Mouse (Mus musculus) adrenal gland, postnatal 36 days (tissue): ENCODE results near the gene Stk4. TPM values are rescaled to one million over a fixed set of nuclear protein-coding genes. Genes with fewer than 3 reads are reported as not detected.

Experiments
- DNase-seq, 2 experiments: peaks; one replicate each; pipeline ENCODE4 v3.0.0; 2021; ENCODE audit warnings: mixed read lengths in 1 of 2
- total RNA-seq, 2 experiments: library from RNA; stranded (reverse); gene quantifications; 2 replicates each; pipeline ENCODE4 v1.2.3; 2021

Gene Stk4
- total RNA-seq, 2 experiments from 2014 or later, result 27.5 to 32.4 TPM

DNA sequence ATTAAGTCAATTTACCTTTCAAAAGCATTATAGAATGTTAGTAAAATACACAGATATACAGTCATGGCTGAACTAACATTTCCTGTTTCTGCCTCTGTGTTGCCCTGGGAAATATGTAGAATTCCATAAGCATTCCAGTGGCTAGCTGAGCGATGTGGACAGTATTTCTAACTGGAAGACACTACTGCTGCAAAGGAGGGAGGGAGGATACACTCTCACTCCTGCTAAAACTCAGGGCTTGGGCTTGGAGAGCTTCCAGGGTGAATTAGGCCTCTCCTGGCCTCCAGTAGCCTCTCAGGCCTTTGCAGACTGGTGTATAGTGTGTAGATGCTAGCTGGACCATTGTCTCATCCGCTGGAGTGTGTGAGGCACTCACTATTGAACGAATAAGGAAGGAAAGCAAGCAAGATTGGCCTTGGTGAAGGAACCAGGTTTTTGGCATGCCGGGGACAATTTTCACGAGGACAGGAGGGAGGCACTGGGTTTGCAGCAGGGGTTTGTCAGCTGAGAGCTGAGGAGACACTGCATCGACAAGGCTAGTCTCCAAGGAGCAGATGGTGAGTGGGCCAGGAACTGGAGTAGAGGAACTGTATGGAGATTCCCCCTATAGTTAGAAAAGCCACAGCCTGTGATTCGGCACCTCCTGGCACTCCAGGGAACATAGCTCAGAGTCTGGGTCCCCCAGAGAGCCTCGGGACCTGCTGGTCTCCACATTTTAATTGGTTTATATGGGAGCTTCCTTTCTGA, 104.7 kb downstream of the Stk4 start:
- DNase-seq, result no peak

DNA sequence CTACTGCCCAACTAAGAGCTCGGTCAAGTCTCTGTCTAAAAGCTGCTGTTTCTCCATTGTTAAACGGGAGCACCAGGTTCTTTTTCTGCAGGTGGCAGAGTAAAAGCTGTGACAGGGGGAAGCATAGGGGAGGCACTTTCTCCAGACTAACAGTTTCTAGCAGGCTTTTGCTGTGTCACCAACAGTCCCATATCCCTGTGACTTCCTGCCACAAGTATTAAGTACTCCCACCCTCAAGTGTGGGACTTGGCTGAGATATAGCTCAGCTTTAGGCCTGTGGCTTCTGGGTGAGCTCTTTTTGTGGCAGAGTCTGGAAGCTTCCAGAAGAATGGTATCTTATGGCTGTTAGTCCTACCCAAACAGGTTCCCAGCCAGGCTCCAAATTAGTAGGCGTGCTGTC, 105.7 kb downstream of the Stk4 start:
- DNase-seq, result no peak

DNA sequence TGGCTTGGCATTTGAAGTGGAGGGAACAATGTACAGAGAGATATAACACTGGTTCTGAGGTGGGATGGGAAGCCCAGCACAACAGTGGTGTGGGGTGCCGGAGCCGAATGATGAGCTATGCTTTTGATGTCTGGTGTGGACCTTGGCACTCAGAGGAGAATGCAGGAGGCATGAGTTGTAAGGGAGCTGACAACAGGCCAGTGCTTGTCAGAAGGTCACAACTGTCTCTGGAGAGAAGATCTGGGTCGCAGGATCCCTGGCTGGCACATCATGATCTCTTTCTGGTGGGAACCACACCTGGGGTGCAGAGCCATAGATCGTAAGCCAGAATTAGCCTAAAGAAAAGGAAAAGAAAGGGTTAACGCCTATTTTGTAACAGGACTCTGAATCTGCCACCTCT, 107.7 kb downstream of the Stk4 start:
- peak in 1 of 2 experiments; percentile 47 for DNase-seq

DNA sequence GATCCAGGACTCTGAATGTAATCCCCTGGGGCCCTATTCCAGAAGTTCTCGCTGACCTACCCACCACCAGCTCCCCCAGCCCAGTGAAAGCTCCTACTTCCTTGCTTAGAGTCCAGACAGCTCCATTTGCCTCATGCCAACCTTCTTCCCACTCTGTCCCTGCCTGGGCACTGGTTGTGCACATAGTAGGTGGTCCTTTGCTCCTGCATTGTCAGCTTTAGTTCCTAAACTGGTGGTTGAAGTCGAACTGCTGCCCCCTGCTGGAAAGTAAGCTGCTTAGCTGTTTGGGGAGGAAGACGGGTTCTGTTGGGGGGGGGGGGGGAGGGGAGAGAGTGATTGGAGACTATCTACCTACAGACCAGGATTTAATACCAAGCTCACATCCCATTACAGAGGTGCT, 110.0 kb downstream of the Stk4 start:
- peak; percentile 32 to 73 for DNase-seq

DNA sequence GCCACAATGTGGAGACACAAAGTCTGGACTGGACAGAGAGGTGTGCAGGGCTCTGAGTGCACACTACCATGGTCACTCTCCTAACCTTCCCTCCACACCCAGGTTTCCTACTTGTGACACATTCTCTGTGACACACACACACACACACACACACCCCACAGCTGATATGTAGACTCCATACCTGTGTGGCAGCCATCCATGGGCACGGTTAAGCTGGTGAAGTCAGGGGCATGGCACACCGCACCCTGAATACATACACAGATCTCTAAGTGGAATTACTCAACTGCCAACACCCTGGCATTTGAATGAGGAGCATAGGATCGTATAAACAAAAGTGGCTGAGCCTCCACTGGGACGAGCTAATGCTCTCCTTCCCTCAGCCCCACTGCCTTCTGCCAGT, 110.6 kb downstream of the Stk4 start:
- DNase-seq, result no peak

DNA sequence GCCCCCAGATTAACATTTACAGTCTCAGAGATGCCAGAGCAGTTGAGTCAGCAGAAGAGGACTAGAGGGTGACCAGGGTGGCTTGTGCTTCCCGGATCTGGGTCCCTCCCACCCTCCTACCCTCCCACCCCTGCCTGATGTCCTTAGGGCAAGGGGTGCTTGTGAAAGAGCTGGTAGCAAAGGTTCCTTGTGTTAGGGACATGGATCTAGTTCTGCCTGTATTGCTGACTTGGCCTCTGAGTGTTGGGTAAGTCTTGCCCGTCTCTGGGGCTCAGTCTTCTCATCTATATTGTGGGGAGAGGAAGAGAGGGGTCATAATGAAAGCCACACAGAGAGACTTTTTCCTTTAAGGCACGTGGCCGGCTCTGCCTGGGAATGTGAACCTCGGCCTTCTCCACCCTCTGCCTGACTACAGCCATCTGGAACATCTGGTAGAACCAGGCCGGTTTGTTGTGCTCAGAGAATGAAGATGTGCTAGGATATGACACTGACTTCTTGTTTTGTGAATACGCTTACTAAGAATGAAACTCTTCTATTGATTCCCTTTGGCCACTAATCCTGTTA, 112.7 kb downstream of the Stk4 start, which contains the start of gene Wfdc5:
Gene Wfdc5 (minus strand): TSS at position 51 of the 564 bp plus-strand sequence.
- DNase-seq, result no peak

DNA sequence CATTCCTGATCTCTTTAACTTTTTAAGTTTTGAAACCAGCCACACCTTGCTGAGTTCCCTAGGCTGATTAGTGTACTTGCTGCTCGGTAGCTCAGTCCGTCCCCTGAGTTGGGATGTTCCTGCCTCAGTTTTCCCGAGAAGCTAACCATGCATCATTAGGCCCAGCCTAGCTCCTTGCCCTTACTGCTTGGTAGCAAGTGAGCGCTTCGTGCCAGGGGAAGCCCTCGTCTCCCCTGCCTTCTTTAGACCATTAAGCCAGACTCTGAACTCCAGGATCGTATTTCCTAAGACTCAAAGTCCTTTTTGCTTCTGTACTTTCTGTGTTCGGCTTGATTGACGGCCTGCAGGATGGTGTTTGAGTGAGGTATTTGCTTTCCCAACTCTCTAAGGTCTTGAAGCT, 113.2 kb downstream of the Stk4 start:
- DNase-seq, result no peak

DNA sequence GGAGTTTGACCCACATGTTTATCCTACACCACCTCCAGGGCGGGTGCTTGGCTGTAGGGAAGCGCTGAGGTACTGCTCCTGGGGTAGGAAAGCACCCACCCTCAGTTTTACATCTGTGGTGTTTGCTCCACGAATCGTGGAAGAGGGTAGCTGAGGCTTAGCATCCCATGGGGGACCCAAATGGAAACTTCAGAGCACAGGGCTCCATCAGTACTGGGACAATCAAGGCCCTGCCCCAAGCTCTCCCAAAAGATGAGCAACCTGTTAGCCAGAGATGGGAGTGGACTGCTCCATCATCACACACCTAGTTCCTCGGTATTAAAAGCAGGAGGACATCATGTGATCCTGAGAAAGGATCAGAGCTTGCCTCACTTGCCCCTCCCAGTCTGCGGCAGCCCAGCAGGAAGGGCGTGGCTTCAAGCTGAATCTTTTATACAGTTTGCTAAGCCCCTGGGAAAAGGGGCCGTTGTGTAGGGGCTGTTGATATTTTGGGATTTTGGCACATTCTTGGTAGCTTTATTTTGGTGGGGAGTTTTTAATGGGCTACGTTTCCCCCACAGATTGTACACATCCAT, 114.1 kb downstream of the Stk4 start:
- no peak for DNase-seq

DNA sequence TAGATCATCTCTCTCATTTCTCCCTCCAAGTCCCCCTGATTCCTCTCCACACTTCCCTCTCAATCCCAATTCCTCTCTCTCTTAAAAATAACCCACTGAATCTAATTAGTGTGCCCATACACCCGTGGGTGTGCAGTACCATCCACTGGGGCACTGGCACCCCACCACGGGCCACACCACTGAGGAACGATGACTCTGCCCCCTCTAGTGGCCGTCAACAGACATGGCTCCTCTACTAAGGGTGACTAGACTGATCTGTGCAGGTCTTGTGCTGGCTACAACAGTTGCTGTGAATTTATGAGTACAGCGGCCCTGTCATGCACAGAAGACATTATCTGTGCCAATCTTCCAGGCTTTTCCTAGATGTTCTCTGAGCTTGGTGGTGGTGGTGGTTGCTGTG, 118.6 kb downstream of the Stk4 start:
- no peak for DNase-seq

DNA sequence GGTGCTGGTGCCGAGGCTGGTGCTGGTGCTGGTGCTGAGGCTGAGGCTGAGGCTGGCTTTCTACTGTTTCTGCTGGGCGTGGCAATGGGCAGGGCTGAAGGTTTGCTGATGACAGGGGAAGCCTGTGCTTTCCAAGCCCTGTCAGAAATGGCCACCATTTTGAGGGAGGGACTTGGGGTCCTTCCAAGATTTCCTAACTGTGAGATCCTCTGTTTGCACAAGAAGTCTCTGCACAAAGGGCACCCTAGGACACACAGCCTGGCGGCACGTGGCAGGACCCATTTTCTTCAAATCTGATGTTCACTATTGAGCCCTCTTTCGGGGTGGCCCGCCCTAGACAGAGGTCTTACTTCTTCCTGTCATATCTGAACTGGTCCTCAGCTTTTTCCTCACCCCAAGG, 120.5 kb downstream of the Stk4 start, which contains the start of gene Wfdc12:
Gene Wfdc12 (minus strand): TSS at position 33 of the 400 bp plus-strand sequence.
- DNase-seq, result no peak

DNA sequence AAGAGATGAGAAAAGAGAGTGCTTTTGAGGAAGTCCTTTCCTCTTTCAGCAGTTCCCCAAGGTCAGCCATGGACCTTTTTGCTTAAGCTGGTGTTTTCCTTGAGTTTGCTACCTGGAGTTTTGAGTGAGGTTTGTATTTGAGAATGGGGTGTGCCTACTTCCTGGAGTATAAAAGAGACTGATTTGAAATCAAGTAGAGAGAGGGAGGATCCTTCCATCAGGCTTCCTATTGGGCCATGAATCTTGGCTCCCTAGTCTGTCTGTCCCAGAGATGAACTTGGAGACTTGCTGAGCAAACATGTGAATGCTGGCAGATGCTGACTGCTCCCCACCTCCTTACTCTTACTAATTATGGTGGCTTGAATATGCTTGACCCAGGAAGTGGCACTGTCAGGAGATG, 122.2 kb downstream of the Stk4 start:
- no peak for DNase-seq

DNA sequence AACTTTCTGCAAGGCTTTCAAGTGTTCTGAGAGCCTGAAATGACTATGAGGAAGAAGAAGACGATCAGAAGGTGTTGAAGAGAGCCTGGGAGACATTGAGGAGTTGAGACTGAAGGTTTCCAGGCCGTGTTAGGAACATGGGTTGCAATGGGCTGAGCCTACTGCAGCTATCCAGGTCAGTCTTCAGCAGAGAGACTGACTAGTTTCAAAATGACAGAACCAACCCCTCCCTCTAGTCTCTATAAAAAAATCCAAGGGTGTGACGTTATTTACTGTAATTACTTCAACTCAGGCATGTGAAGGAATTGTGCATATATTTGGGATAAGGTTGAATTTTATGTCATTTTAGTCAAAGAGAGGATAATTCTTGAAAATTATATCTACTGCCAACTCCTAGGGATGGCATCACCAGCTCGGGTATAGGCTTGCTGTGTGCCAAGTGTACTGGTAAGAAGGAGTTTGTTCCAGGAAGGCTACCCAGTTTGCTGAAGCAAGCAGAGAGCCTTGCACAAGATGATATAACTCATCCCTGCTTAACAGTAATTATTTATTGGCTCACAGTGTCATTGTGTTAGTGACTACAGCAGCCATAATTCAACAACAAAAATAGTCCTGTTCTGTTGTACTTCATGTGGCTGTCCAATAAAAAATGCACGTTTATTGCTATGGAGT, 125.0 kb downstream of the Stk4 start:
- DNase-seq, result peak; percentile 43

DNA sequence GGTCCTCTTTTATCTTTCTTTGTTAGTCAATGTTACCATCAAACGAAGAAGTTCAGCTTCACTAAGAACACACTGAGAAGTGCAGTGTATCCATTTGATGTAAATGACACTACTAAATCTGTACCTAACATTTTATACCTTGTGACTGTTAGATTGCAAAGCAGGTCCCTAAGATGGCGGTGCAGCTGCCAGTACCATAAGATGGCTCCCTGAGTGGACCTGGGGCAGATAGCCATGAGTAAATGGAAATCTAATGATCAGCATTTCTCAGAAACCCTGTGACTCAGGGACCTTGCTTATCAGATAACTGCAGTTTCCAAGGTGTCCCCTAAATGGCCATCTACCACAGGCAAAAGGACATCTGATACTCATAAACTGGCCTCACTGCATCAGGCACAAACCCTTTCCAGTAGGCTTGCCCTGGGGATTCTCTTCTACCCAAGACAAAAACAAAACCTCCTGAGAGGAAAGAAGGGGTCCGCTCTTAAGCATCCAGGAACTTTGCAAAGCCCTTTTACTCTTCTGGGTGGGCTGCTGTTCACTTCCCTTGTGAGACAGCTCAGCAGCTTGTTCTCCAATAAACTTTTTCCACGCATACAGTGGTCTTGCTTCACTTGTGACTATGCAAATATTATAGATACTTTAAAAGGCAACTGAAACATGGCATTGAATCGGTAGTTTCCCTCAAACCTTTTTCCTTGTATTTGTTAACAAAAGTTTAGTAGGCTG, 126.0 kb downstream of the Stk4 start:
- peak; percentile 13 to 18 for DNase-seq

DNA sequence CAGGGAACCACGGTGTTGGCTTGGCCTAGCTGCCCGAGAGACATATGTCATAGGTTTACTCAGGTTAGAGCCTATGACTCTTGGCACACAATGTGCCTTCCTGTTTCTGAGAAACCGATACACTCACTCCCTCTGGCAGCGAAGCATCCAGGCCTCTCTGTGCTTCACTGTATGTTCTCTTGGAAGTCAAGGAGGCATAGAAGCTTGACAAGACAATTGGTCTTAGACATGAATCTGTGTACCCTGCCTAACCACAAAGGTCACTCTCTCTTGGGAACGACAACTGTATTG, 126.5 kb downstream of the Stk4 start:
- DNase-seq, result peak; percentile 26 to 45

DNA sequence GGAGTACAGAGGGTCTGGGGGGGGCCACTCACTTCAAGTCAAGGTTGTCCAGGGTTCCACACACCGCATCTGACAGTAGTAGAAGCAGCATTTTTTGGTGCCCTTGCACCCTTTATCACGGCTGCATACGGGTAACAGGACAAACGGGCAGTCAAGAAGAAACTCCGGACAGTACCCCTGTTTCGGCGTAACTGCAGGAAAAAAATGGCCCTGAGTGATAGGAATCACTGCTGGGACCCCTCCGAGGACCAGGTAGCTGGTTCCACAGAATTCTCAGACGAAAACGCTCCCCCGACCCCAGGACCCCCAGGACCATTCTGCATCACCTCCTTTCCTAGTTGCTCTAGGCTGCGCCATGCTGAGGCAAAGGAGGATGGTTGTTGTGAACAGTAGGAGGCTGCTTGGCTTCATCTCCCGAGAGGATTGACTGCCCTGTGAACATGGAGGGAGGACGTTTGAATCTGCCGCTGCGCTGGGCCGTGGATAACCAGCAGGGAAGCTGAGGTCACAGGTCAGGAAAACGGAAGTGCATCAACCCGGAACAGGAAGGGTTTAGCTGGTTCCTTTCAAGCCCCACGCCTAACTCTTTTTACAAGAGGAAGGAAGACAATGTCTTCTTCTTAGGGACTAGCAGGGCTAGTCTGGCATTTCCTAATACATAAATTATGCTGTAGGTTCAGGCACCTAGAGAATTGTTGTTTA, 129.7 kb downstream of the Stk4 start, which contains the start of gene Wfdc15a:
Gene Wfdc15a (minus strand): TSS at position 505 of the 702 bp plus-strand sequence.
- no peak for DNase-seq

Other genes with a start within 250 kb of the Stk4 start
- gene Ccn5, start 249.5 kb upstream of the Stk4 start, total RNA-seq, result under 1 TPM in 1 of 2 experiments, not detected in 1; 0.63 TPM
- gene Kcnk15, start 216.7 kb upstream of the Stk4 start, total RNA-seq, result not detected
- gene Rims4, start 151.6 kb upstream of the Stk4 start, total RNA-seq, result 100 to 1,000 TPM; 171 to 180 TPM
- 100 to 1,000 TPM; 264 to 302 TPM for gene Ywhab, start 75.4 kb upstream of the Stk4 start, total RNA-seq
- gene Pabpc1l, start 44.9 kb upstream of the Stk4 start, total RNA-seq, result 1 to 10 TPM; 1.2 to 1.9 TPM
- gene Tomm34, start 847 bp downstream of the Stk4 start, total RNA-seq, result 10 to 100 TPM; 32.9 to 41.5 TPM
- not detected for gene Kcns1, start 100.8 kb downstream of the Stk4 start, total RNA-seq
- gene Wfdc5, start 112.4 kb downstream of the Stk4 start, total RNA-seq, result not detected
- gene Wfdc12, start 120.3 kb downstream of the Stk4 start, total RNA-seq, result 1 to 10 TPM in 1 of 2 experiments, under 1 TPM in 1; 0.43 to 1.4 TPM
- gene Wfdc15a, start 129.8 kb downstream of the Stk4 start, total RNA-seq, result not detected
- not detected for gene Wfdc15b, start 151.3 kb downstream of the Stk4 start, total RNA-seq
- gene Svs2, start 168.1 kb downstream of the Stk4 start, total RNA-seq, result not detected
- gene Svs3b, start 186.3 kb downstream of the Stk4 start, total RNA-seq, result not detected
- not detected for gene Svs4, start 208.1 kb downstream of the Stk4 start, total RNA-seq
- gene Svs3a, start 218.9 kb downstream of the Stk4 start, total RNA-seq, result not detected
- gene Svs6, start 246.4 kb downstream of the Stk4 start, total RNA-seq, result not detected